Mouse (Mus musculus): ENCODE data around the gene Plscr3.

The Plscr3 gene

DNA sequence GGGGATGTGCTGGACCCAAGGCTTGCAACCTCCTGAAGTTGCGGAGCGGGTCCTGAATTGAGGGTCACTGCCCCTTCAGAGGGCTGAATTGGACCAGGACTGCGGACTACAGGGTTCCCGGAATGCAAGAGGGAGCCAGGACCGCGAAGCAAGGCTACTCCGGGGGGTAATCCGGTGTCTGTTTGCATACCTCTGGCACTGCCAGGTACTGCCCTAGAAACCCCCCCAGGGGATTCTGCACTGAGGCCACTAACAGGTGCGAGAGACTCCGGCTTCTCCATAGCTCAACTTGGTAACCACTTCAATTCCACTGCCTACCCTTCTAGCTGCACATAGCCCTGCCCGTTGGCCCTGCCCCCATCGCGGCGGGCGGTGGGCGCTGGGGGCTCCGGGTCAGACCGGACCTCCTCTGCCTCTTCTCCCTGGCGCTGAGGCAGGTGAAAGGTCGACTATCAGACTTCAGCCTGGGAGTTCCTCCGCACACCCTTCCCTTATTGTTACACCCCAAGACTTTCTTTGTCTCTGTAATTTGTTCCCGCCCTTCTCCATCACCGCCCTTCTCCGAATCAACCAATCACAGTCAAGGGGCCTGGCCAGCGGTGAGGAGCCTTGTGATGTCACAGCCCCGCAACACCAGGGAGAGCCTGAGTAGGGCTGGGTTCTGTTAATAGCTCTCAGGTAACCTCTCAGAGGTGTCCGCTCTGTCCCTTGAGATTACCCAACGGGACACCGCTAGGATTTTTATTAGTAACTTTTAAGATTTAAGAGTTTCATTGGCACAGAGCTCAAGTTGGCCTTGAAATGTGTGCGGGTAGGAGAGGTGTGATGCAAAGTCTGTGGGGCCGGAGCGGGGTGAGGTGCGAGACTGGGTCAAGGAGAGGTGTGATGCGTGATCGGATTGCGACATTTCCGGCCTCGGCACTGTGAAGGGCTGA lies 54.6 kb downstream of the Plscr3 start, which contains the start of the genes 2810408A11Rik and Neurl4:
TSS of gene 2810408A11Rik (minus strand) at position 517 of the 935 bp plus-strand sequence.
TSS of gene Neurl4 (plus strand) at position 602 of the 935 bp plus-strand sequence.
- peak; percentile 77 for DNase-seq

DNA sequence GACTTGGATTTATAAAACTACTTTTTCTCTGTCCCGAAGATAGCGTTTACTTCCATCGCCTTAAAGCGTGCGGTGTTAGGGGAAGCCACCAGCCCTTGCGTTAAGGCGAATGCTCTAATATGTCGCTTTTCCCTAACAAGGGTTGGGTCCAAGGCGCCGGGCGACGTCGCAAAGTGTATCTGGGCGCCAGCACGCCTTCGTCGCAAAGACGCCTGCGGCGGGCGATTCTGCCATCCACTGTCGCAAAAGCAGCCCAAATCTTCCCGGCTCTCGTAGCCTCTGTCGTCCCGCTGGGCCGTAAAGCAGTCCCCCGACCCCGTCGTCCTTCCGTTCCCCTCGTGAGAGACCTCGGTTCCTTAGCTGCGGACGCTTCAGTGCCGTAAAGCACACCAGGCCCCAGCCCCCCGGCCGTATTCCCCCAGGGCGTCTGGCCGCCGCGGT lies 55.2 kb downstream of the Plscr3 start:
- DNase-seq = peak; percentile 87
